Mouse (Mus musculus): Measurements from ENCODE around the gene Sh3pxd2a. TPM values are rescaled to one million over a fixed set of nuclear protein-coding genes. Genes with fewer than 3 reads are reported as not detected.

Gene Sh3pxd2a
- polyA plus RNA-seq, 1 experiment = 47.6 TPM

DNA sequence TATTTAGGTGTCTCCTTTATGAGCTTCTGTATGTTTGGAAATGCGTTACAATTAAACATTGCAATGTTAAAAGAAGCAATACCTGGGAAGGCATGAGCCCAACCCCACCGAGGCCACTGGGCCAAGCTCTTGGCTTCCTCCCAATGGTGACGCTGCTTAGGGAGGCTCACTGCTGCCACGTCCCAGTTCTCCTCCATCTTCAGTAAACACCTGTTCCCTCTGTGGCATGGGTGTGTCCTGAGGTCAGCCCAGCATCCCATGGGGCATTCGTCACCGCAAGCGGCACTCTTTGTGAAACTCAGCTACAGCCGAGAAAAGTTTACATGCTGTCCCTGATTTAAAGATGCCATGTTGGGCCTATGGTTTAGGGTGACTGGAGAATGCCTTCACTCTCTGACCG is 23.4 kb upstream of the Sh3pxd2a start:
- no peaks in the 10 kb centered on the region for H3K9me3 ChIP-seq (replicated peaks; ENCODE audit: control insufficient read depth, insufficient read depth, low read length, poor library complexity, severe bottlenecking)
- H3K4me3 ChIP-seq (ENCODE audit: low read depth, low read length) = no peak overlapping the region
- no peak overlapping the region for H3K9ac ChIP-seq (ENCODE audit: low read depth, poor library complexity, severe bottlenecking)
- TF ChIP-seq EP300 (IDR thresholded peaks at IDR 0.05; ENCODE audit: insufficient read depth, low read depth, low read length) (no peak), POLR2A (IDR thresholded peaks at IDR 0.05; ENCODE audit: insufficient read depth, low read length) (no peak), CTCF (IDR thresholded peaks at IDR 0.05; ENCODE audit: low read depth, low read length) (no peak)
- no peaks in the 10 kb centered on the region for H3K27me3 ChIP-seq (ENCODE audit: control insufficient read depth, insufficient read depth, low read length, poor library complexity, severe bottlenecking)
- no peaks in the 10 kb centered on the region for H3K36me3 ChIP-seq (ENCODE audit: control insufficient read depth, insufficient read depth, low read length, poor library complexity, severe bottlenecking)
- no peaks in the 10 kb centered on the region for H3K4me1 ChIP-seq (ENCODE audit: control insufficient read depth, insufficient read depth, low read length)
- no peak overlapping the region for H3K27ac ChIP-seq (ENCODE audit: insufficient read depth, low read length)

DNA sequence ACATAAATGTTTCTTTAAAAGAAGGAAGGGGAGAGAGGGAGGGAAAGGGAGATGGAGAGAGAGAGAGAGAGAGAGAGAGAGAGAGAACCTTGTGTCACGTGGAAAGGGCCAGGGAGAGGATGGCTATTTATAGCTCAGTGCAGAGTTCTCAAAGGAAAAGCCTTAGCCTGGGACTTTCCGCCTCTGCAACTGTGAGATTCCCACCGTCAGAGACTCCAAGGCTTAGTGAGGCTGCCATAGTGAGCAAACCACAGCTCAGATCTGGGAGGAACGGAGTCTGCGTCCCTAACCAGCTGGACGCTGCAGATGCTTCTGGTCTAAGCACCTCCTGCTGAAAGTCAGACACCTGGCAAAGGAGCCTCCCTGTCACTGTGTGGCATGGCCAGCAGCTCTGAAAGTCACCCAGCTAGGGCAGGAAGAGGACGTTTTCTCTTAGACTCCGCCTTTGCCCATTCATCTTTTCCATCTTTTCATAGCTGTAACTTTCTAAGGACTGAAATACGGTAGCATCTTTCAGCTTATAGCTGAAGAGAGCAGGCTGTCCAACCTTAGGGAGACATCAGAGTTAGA is 21.9 kb upstream of the Sh3pxd2a start:
- Histone ChIP-seq H3K4me3 (ENCODE audit: low read depth, low read length) (no peak overlapping the region), H3K4me1 (ENCODE audit: control insufficient read depth, insufficient read depth, low read length) (no peaks in the 10 kb centered on the region), H3K9me3 (replicated peaks; ENCODE audit: control insufficient read depth, insufficient read depth, low read length, poor library complexity, severe bottlenecking) (no peaks in the 10 kb centered on the region), H3K27ac (ENCODE audit: insufficient read depth, low read length) (no peak overlapping the region), H3K27me3 (ENCODE audit: control insufficient read depth, insufficient read depth, low read length, poor library complexity, severe bottlenecking) (no peaks in the 10 kb centered on the region), H3K9ac (ENCODE audit: low read depth, poor library complexity, severe bottlenecking) (no peak overlapping the region), H3K36me3 (ENCODE audit: control insufficient read depth, insufficient read depth, low read length, poor library complexity, severe bottlenecking) (no peaks in the 10 kb centered on the region)
- no peak for TF ChIP-seq CTCF (IDR thresholded peaks at IDR 0.05; ENCODE audit: low read depth, low read length)
- no peak for TF ChIP-seq POLR2A (IDR thresholded peaks at IDR 0.05; ENCODE audit: insufficient read depth, low read length)
- no peak for TF ChIP-seq EP300 (IDR thresholded peaks at IDR 0.05; ENCODE audit: insufficient read depth, low read depth, low read length)

DNA sequence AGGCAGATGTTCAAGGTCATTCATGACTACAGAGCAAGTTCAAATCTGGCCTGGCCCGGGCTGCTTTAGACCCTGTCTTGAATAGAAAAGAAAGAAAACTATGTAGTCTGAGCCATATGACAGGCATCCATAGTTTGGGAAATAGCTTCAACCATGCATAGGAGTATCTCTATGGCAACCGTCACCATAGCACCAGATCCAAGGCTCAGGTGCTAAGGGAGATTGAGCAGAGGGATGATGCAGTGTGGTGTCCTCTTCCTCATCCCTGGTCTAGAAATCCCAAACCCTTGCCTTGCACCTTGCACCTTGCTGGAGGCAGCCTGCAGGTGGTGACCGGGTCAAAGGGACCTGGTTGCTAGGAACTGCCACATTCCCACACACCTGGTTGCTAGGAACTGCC is 19.9 kb upstream of the Sh3pxd2a start:
- Histone ChIP-seq H3K27ac (ENCODE audit: insufficient read depth, low read length) (no peak overlapping the region), H3K9me3 (replicated peaks; ENCODE audit: control insufficient read depth, insufficient read depth, low read length, poor library complexity, severe bottlenecking) (no peaks in the 10 kb centered on the region), H3K36me3 (ENCODE audit: control insufficient read depth, insufficient read depth, low read length, poor library complexity, severe bottlenecking) (no peaks in the 10 kb centered on the region), H3K4me1 (ENCODE audit: control insufficient read depth, insufficient read depth, low read length) (no peaks in the 10 kb centered on the region), H3K27me3 (ENCODE audit: control insufficient read depth, insufficient read depth, low read length, poor library complexity, severe bottlenecking) (no peaks in the 10 kb centered on the region), H3K4me3 (ENCODE audit: low read depth, low read length) (no peak overlapping the region), H3K9ac (ENCODE audit: low read depth, poor library complexity, severe bottlenecking) (no peak overlapping the region)
- TF ChIP-seq POLR2A (IDR thresholded peaks at IDR 0.05; ENCODE audit: insufficient read depth, low read length) = no peak
- TF ChIP-seq CTCF (IDR thresholded peaks at IDR 0.05; ENCODE audit: low read depth, low read length) = no peak
- TF ChIP-seq EP300 (IDR thresholded peaks at IDR 0.05; ENCODE audit: insufficient read depth, low read depth, low read length) = no peak

DNA sequence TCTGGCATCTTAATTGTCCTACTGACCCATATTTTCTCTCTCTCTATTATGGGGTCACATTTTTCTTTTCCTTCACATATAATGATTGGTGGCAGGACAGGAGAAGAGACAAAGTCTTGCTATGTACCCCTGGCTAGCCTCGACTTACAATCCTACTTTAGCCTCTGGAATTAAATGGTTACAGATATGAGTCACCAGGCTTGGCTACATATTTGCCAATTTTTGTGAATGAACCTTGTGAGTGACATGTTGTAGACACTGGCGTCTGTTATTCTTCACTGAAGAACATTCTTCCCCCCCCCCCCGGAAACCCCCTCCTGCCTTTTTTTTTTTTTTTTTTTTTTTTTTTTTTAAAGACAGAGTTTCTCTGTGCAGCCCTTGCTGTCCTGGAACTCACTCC is 19.1 kb upstream of the Sh3pxd2a start:
- Histone ChIP-seq H3K4me3 (ENCODE audit: low read depth, low read length) (no peak overlapping the region), H3K27me3 (ENCODE audit: control insufficient read depth, insufficient read depth, low read length, poor library complexity, severe bottlenecking) (no peaks in the 10 kb centered on the region), H3K9me3 (replicated peaks; ENCODE audit: control insufficient read depth, insufficient read depth, low read length, poor library complexity, severe bottlenecking) (no peaks in the 10 kb centered on the region), H3K9ac (ENCODE audit: low read depth, poor library complexity, severe bottlenecking) (no peak overlapping the region), H3K4me1 (ENCODE audit: control insufficient read depth, insufficient read depth, low read length) (no peaks in the 10 kb centered on the region), H3K27ac (ENCODE audit: insufficient read depth, low read length) (no peak overlapping the region), H3K36me3 (ENCODE audit: control insufficient read depth, insufficient read depth, low read length, poor library complexity, severe bottlenecking) (no peaks in the 10 kb centered on the region)
- TF ChIP-seq POLR2A (IDR thresholded peaks at IDR 0.05; ENCODE audit: insufficient read depth, low read length) = no peak
- TF ChIP-seq CTCF (IDR thresholded peaks at IDR 0.05; ENCODE audit: low read depth, low read length) = no peak
- no peak for TF ChIP-seq EP300 (IDR thresholded peaks at IDR 0.05; ENCODE audit: insufficient read depth, low read depth, low read length)

DNA sequence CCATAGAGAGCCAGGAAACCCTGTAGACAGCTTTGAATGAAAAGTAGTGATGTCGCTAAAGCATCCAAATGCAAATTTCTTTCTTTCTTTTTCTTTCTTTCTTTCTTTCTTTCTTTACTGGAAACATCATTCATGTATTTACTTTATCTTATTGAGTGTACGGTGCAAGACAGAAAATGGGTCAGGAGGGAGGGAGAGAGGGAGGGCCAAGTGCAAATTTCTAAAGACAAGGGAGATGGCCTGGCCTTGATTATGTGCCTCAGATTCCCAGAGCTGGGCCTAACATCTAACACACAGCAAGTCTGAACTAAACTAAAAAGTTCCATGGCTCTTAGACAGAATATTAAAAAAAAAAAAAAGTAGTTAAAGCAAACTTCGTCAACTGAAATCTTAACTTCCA is 9.3 kb upstream of the Sh3pxd2a start:
- Histone ChIP-seq H3K27me3 (ENCODE audit: control insufficient read depth, insufficient read depth, low read length, poor library complexity, severe bottlenecking) (no peaks in the 10 kb centered on the region; the same call in 1 of the 2 replicates), H3K4me3 (ENCODE audit: low read depth, low read length) (no peak overlapping the region), H3K4me1 (ENCODE audit: control insufficient read depth, insufficient read depth, low read length) (no peaks in the 10 kb centered on the region), H3K9ac (ENCODE audit: low read depth, poor library complexity, severe bottlenecking) (no peak overlapping the region), H3K9me3 (replicated peaks; ENCODE audit: control insufficient read depth, insufficient read depth, low read length, poor library complexity, severe bottlenecking) (no peaks in the 10 kb centered on the region), H3K36me3 (ENCODE audit: control insufficient read depth, insufficient read depth, low read length, poor library complexity, severe bottlenecking) (no peaks in the 10 kb centered on the region), H3K27ac (ENCODE audit: insufficient read depth, low read length) (no peak overlapping the region)
- no peak for TF ChIP-seq EP300 (IDR thresholded peaks at IDR 0.05; ENCODE audit: insufficient read depth, low read depth, low read length)

DNA sequence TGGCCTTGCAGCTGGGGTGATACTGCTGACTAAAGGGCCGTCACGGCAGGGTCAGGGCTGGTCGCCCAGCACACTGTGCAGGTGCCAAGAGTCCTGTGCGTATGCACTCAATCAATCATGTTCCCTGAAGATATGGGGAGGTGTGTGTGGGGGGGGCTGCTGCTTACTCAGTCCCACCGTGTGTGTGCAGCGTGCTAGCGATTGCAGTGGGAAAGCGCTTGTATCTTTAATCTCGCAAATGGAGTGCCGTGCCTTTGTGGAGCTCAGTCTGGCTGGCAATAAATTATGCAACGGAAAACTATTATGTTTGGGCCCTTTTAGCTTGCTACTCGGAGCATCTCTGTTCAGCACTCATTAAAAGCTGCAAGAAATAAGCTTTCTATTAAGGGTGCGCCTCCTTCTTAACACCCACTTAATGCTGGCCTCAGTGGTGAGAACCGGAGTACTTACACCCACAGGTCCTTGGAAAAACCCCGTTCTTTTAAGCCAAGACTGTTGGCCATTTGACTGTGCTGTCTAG is 8.7 kb upstream of the Sh3pxd2a start:
- TF ChIP-seq POLR2A (IDR thresholded peaks at IDR 0.05; ENCODE audit: insufficient read depth, low read length) (no peak), CTCF (IDR thresholded peaks at IDR 0.05; ENCODE audit: low read depth, low read length) (no peak), EP300 (IDR thresholded peaks at IDR 0.05; ENCODE audit: insufficient read depth, low read depth, low read length) (no peak)
- Histone ChIP-seq H3K4me1 (ENCODE audit: control insufficient read depth, insufficient read depth, low read length) (no peaks in the 10 kb centered on the region), H3K36me3 (ENCODE audit: control insufficient read depth, insufficient read depth, low read length, poor library complexity, severe bottlenecking) (no peaks in the 10 kb centered on the region), H3K9me3 (replicated peaks; ENCODE audit: control insufficient read depth, insufficient read depth, low read length, poor library complexity, severe bottlenecking) (no peaks in the 10 kb centered on the region), H3K9ac (ENCODE audit: low read depth, poor library complexity, severe bottlenecking) (no peak overlapping the region), H3K4me3 (ENCODE audit: low read depth, low read length) (no peak overlapping the region), H3K27ac (ENCODE audit: insufficient read depth, low read length) (no peak overlapping the region), H3K27me3 (ENCODE audit: control insufficient read depth, insufficient read depth, low read length, poor library complexity, severe bottlenecking) (no peaks in the 10 kb centered on the region; the same call in 1 of the 2 replicates)
